Mouse (Mus musculus): Measurements from ENCODE around the gene Nuak1. TPM values are rescaled to one million over a fixed set of nuclear protein-coding genes. Genes with fewer than 3 reads are reported as not detected.

The Nuak1 gene
- polyA plus RNA-seq, 1 experiment, result 25.9 TPM

GRCm38 (mm10) chr10:84379366-84379765 is 61.0 kb downstream of the Nuak1 start:
- no peaks in the 10 kb centered on the region for H3K27me3 ChIP-seq (ENCODE audit: control insufficient read depth, insufficient read depth, low read length, poor library complexity, severe bottlenecking)
- H3K9me3 ChIP-seq (replicated peaks; ENCODE audit: control insufficient read depth, insufficient read depth, low read length, poor library complexity, severe bottlenecking), result no peaks in the 10 kb centered on the region
- H3K9ac ChIP-seq (ENCODE audit: low read depth, poor library complexity, severe bottlenecking), result no peak overlapping the region
- no peak overlapping the region for H3K27ac ChIP-seq (ENCODE audit: insufficient read depth, low read length)
- TF ChIP-seq EP300 (IDR thresholded peaks at IDR 0.05; ENCODE audit: insufficient read depth, low read depth, low read length) (no peak), CTCF (IDR thresholded peaks at IDR 0.05; ENCODE audit: low read depth, low read length) (no peak), POLR2A (IDR thresholded peaks at IDR 0.05; ENCODE audit: insufficient read depth, low read length) (no peak)
- no peak overlapping the region for H3K4me3 ChIP-seq (ENCODE audit: low read depth, low read length)
- H3K4me1 ChIP-seq (ENCODE audit: control insufficient read depth, insufficient read depth, low read length), result peaks cover 2% of the 10 kb centered on the region
- no peaks in the 10 kb centered on the region for H3K36me3 ChIP-seq (ENCODE audit: control insufficient read depth, insufficient read depth, low read length, poor library complexity, severe bottlenecking)

GRCm38 (mm10) chr10:84377956-84378355 is 62.4 kb downstream of the Nuak1 start:
- Histone ChIP-seq H3K9me3 (replicated peaks; ENCODE audit: control insufficient read depth, insufficient read depth, low read length, poor library complexity, severe bottlenecking) (no peaks in the 10 kb centered on the region), H3K27ac (ENCODE audit: insufficient read depth, low read length) (no peak overlapping the region), H3K4me1 (ENCODE audit: control insufficient read depth, insufficient read depth, low read length) (no peaks in the 10 kb centered on the region), H3K4me3 (ENCODE audit: low read depth, low read length) (no peak overlapping the region), H3K27me3 (ENCODE audit: control insufficient read depth, insufficient read depth, low read length, poor library complexity, severe bottlenecking) (no peaks in the 10 kb centered on the region), H3K9ac (ENCODE audit: low read depth, poor library complexity, severe bottlenecking) (no peak overlapping the region), H3K36me3 (ENCODE audit: control insufficient read depth, insufficient read depth, low read length, poor library complexity, severe bottlenecking) (no peaks in the 10 kb centered on the region)
- TF ChIP-seq CTCF (IDR thresholded peaks at IDR 0.05; ENCODE audit: low read depth, low read length), result no peak
- TF ChIP-seq POLR2A (IDR thresholded peaks at IDR 0.05; ENCODE audit: insufficient read depth, low read length), result no peak
- TF ChIP-seq EP300 (IDR thresholded peaks at IDR 0.05; ENCODE audit: insufficient read depth, low read depth, low read length), result no peak

GRCm38 (mm10) chr10:84376346-84376745 is 64.1 kb downstream of the Nuak1 start:
- TF ChIP-seq CTCF (IDR thresholded peaks at IDR 0.05; ENCODE audit: low read depth, low read length) (no peak), POLR2A (IDR thresholded peaks at IDR 0.05; ENCODE audit: insufficient read depth, low read length) (no peak), EP300 (IDR thresholded peaks at IDR 0.05; ENCODE audit: insufficient read depth, low read depth, low read length) (no peak)
- no peaks in the 10 kb centered on the region for H3K36me3 ChIP-seq (ENCODE audit: control insufficient read depth, insufficient read depth, low read length, poor library complexity, severe bottlenecking)

GRCm38 (mm10) chr10:84374996-84375395 is 65.4 kb downstream of the Nuak1 start:
- H3K9me3 ChIP-seq (replicated peaks; ENCODE audit: control insufficient read depth, insufficient read depth, low read length, poor library complexity, severe bottlenecking), result no peaks in the 10 kb centered on the region
- no peak for TF ChIP-seq POLR2A (IDR thresholded peaks at IDR 0.05; ENCODE audit: insufficient read depth, low read length)
- no peak for TF ChIP-seq CTCF (IDR thresholded peaks at IDR 0.05; ENCODE audit: low read depth, low read length)
- TF ChIP-seq EP300 (IDR thresholded peaks at IDR 0.05; ENCODE audit: insufficient read depth, low read depth, low read length), result no peak
- H3K9ac ChIP-seq (ENCODE audit: low read depth, poor library complexity, severe bottlenecking), result no peak overlapping the region
- H3K27me3 ChIP-seq (ENCODE audit: control insufficient read depth, insufficient read depth, low read length, poor library complexity, severe bottlenecking), result no peaks in the 10 kb centered on the region
- no peaks in the 10 kb centered on the region for H3K36me3 ChIP-seq (ENCODE audit: control insufficient read depth, insufficient read depth, low read length, poor library complexity, severe bottlenecking)
- H3K4me3 ChIP-seq (ENCODE audit: low read depth, low read length), result no peak overlapping the region
- peaks cover 3% of the 10 kb centered on the region for H3K4me1 ChIP-seq (ENCODE audit: control insufficient read depth, insufficient read depth, low read length)
- no peak overlapping the region for H3K27ac ChIP-seq (ENCODE audit: insufficient read depth, low read length)

More at GRCm38 (mm10) chr10:84376346-84376745, 64.1 kb downstream of the Nuak1 start:
- Histone ChIP-seq H3K4me1 (ENCODE audit: control insufficient read depth, insufficient read depth, low read length) (peaks cover 2% of the 10 kb centered on the region), H3K27ac (ENCODE audit: insufficient read depth, low read length) (no peak overlapping the region), H3K9ac (ENCODE audit: low read depth, poor library complexity, severe bottlenecking) (no peak overlapping the region), H3K4me3 (ENCODE audit: low read depth, low read length) (no peak overlapping the region), H3K9me3 (replicated peaks; ENCODE audit: control insufficient read depth, insufficient read depth, low read length, poor library complexity, severe bottlenecking) (no peaks in the 10 kb centered on the region), H3K27me3 (ENCODE audit: control insufficient read depth, insufficient read depth, low read length, poor library complexity, severe bottlenecking) (no peaks in the 10 kb centered on the region)

GRCm38 (mm10) chr10:84373476-84373875 is 66.9 kb downstream of the Nuak1 start:
- H3K9ac ChIP-seq (ENCODE audit: low read depth, poor library complexity, severe bottlenecking), result no peak overlapping the region
- H3K4me3 ChIP-seq (ENCODE audit: low read depth, low read length), result no peak overlapping the region
- TF ChIP-seq EP300 (IDR thresholded peaks at IDR 0.05; ENCODE audit: insufficient read depth, low read depth, low read length), result no peak
- no peak for TF ChIP-seq POLR2A (IDR thresholded peaks at IDR 0.05; ENCODE audit: insufficient read depth, low read length)
- TF ChIP-seq CTCF (IDR thresholded peaks at IDR 0.05; ENCODE audit: low read depth, low read length), result no peak
- H3K9me3 ChIP-seq (replicated peaks; ENCODE audit: control insufficient read depth, insufficient read depth, low read length, poor library complexity, severe bottlenecking), result no peaks in the 10 kb centered on the region
- H3K27ac ChIP-seq (ENCODE audit: insufficient read depth, low read length), result no peak overlapping the region
- H3K4me1 ChIP-seq (ENCODE audit: control insufficient read depth, insufficient read depth, low read length), result peaks cover 3% of the 10 kb centered on the region
- no peaks in the 10 kb centered on the region for H3K27me3 ChIP-seq (ENCODE audit: control insufficient read depth, insufficient read depth, low read length, poor library complexity, severe bottlenecking)
- H3K36me3 ChIP-seq (ENCODE audit: control insufficient read depth, insufficient read depth, low read length, poor library complexity, severe bottlenecking), result no peaks in the 10 kb centered on the region

GRCm38 (mm10) chr10:84372161-84373095 is 68.0 kb downstream of the Nuak1 start:
- TF ChIP-seq POLR2A (IDR thresholded peaks at IDR 0.05; ENCODE audit: insufficient read depth, low read length), result no peak
- no peaks in the 10 kb centered on the region for H3K27me3 ChIP-seq (ENCODE audit: control insufficient read depth, insufficient read depth, low read length, poor library complexity, severe bottlenecking)
- peaks cover 3% of the 10 kb centered on the region for H3K4me1 ChIP-seq (ENCODE audit: control insufficient read depth, insufficient read depth, low read length)
- no peak overlapping the region for H3K27ac ChIP-seq (ENCODE audit: insufficient read depth, low read length)
- no peak overlapping the region for H3K4me3 ChIP-seq (ENCODE audit: low read depth, low read length)
- H3K9ac ChIP-seq (ENCODE audit: low read depth, poor library complexity, severe bottlenecking), result no peak overlapping the region
- H3K36me3 ChIP-seq (ENCODE audit: control insufficient read depth, insufficient read depth, low read length, poor library complexity, severe bottlenecking), result no peaks in the 10 kb centered on the region
- no peaks in the 10 kb centered on the region for H3K9me3 ChIP-seq (replicated peaks; ENCODE audit: control insufficient read depth, insufficient read depth, low read length, poor library complexity, severe bottlenecking)

All from ES-Bruce4 (cell line).